Mouse (Mus musculus) MEL (cell line): ENCODE measurements at regions not wholly inside any gene's neighbourhood (a gene's known extent, or its start where the extent isn't known, plus 50 kb on each side); places are given as distances from the start of the nearest gene placed in this dataset.

Source experiments
- CTCF ChIP-seq, 3 experiments: IDR thresholded peaks in 2 of 3; conservative IDR thresholded peaks in 1 of 3; 2 replicates each; pipeline ENCODE4 v1.5.1; 2011 to 2012; ENCODE audit warnings: low read length in 3 of 3, low read depth in 2 of 3, mild to moderate bottlenecking in 2 of 3, improper control_type of control experiment in 1 of 3, inconsistent platforms in 1 of 3, mixed read lengths in 1 of 3, moderate library complexity in 1 of 3; ENCODE audit not compliant: control insufficient read depth in 1 of 3, insufficient read depth in 1 of 3, poor library complexity in 1 of 3, severe bottlenecking in 1 of 3
- EP300 ChIP-seq, 2 experiments: IDR thresholded peaks; 2 replicates each; pipeline ENCODE4 v1.6.1; 2011; ENCODE audit warnings: improper control_type of control experiment in 2 of 2, low read length in 2 of 2, low read depth in 1 of 2, mild to moderate bottlenecking in 1 of 2
- GATA1 ChIP-seq: IDR thresholded peaks from 2 replicates; pipeline ENCODE4 v1.6.1; 2011; ENCODE audit warnings: low read depth, low read length, improper control_type of control experiment
- MAZ ChIP-seq: IDR thresholded peaks from 2 replicates; pipeline ENCODE4 v1.6.1; 2012; ENCODE audit warnings: low read depth, mild to moderate bottlenecking, inconsistent platforms, low read length, improper control_type of control experiment
- POLR2A ChIP-seq, 2 experiments: IDR thresholded peaks; 2 replicates each; pipeline ENCODE4 v1.6.1; 2011 to 2012; ENCODE audit warnings: low read length in 2 of 2, mild to moderate bottlenecking in 2 of 2, control low read depth in 1 of 2, improper control_type of control experiment in 1 of 2, low read depth in 1 of 2, moderate library complexity in 1 of 2; ENCODE audit not compliant: control insufficient read depth in 1 of 2, insufficient read depth in 1 of 2, poor library complexity in 1 of 2
- POLR2AphosphoS2 ChIP-seq: IDR thresholded peaks from 2 replicates; pipeline ENCODE4 v1.6.1; 2011; ENCODE audit warnings: low read length, improper control_type of control experiment
- RCOR1 ChIP-seq: IDR thresholded peaks from 2 replicates; pipeline ENCODE4 v1.6.1; 2012; ENCODE audit warnings: low read depth, mild to moderate bottlenecking, inconsistent platforms, low read length, improper control_type of control experiment
- SMC3 ChIP-seq: IDR thresholded peaks from 2 replicates; pipeline ENCODE4 v1.6.1; 2011; ENCODE audit warnings: low read depth, low read length, improper control_type of control experiment
- TBP ChIP-seq: IDR thresholded peaks from 2 replicates; pipeline ENCODE4 v1.8.0; 2011; ENCODE audit warnings: low read depth, low read length, improper control_type of control experiment
- USF2 ChIP-seq, 2 experiments: IDR thresholded peaks; 2 replicates each; pipeline ENCODE4 v1.6.1; 2011 to 2012; ENCODE audit warnings: improper control_type of control experiment in 2 of 2, low read length in 2 of 2, borderline replicate concordance in 1 of 2, inconsistent platforms in 1 of 2, low read depth in 1 of 2, mild to moderate bottlenecking in 1 of 2; ENCODE audit not compliant: insufficient read depth in 1 of 2
- ZKSCAN1 ChIP-seq: IDR thresholded peaks from 2 replicates; pipeline ENCODE4 v1.6.1; 2012; ENCODE audit warnings: low read depth, mild to moderate bottlenecking, inconsistent platforms, low read length, improper control_type of control experiment, moderate library complexity
- ZMIZ1 ChIP-seq: IDR thresholded peaks from 2 replicates; pipeline ENCODE4 v1.6.1; 2012; ENCODE audit warnings: low read depth, mild to moderate bottlenecking, inconsistent platforms, low read length, improper control_type of control experiment, moderate library complexity
- ZNF384 ChIP-seq: IDR thresholded peaks from 2 replicates; pipeline ENCODE4 v1.6.1; 2012; ENCODE audit warnings: low read depth, mild to moderate bottlenecking, inconsistent platforms, low read length, improper control_type of control experiment

- TF ChIP-seq ZKSCAN1, result no peak
- TF ChIP-seq POLR2A (IDR thresholded peaks at IDR 0.05; ENCODE audit: control insufficient read depth in 1 of 2, insufficient read depth in 1 of 2, low read depth in 1 of 2, low read length in 2 of 2, poor library complexity in 1 of 2), result no peak
- TF ChIP-seq POLR2AphosphoS2, result no peak
- TF ChIP-seq CTCF (IDR thresholded peaks at IDR 0.05 in 2 of 3, conservative IDR thresholded peaks at IDR 0.05 in 1 of 3; ENCODE audit: control insufficient read depth in 1 of 3, insufficient read depth in 1 of 3, low read depth in 2 of 3, low read length in 3 of 3, poor library complexity in 1 of 3, severe bottlenecking in 1 of 3), result no peak
- no peak for TF ChIP-seq TBP
- no peak for TF ChIP-seq ZNF384
- TF ChIP-seq RCOR1, result no peak
- no peak for TF ChIP-seq ZMIZ1
- no peak for TF ChIP-seq GATA1
- no peak for TF ChIP-seq EP300 (IDR thresholded peaks at IDR 0.05; ENCODE audit: low read depth in 1 of 2, low read length in 2 of 2)
- TF ChIP-seq USF2 (IDR thresholded peaks at IDR 0.05; ENCODE audit: borderline replicate concordance in 1 of 2, insufficient read depth in 1 of 2, low read depth in 1 of 2, low read length in 2 of 2), result no peak
- TF ChIP-seq SMC3, result no peak
- no peak for TF ChIP-seq MAZ
These were observed 133.9 kb downstream of the Pcdh20 start for GRCm38 (mm10) chr14:88337304-88337703.
